Mouse (Mus musculus): Measurements from ENCODE around the gene Slc2a10. TPM values are rescaled to one million over a fixed set of nuclear protein-coding genes. Genes with fewer than 3 reads are reported as not detected.

Gene Slc2a10
- total RNA-seq, 1 experiment: 0.27 TPM

DNA sequence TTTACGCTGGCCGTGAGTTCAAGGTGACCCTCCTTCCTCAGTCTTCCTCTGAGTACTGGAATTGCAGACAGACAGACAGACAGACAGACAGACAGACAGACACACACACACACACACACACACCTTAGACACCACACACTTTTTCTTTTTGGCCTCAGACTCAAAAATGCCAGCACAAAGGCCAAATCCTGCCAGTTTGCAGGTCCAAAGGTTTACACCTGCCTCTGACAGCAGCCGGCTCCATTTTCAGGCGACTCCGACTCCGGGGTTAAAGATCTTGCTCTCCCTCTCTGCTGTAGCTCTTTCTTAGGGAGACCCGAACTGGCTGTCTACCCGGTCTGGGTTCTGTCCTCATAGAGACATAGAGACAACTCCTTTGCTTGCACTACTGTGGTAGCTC, 60.5 kb downstream of the Slc2a10 start:
- H3K36me3 ChIP-seq (ENCODE audit: control insufficient read depth, insufficient read depth, low read length, poor library complexity, severe bottlenecking): no peaks in the 10 kb centered on the region
- no peak overlapping the region for H3K27ac ChIP-seq (ENCODE audit: insufficient read depth, low read depth, low read length, poor library complexity, severe bottlenecking)
- in situ Hi-C loops (cut with MboI; ENCODE audit: low sequenced_read_pairs in 2 of 2, unreplicated experiment in 2 of 2): no loop called here
- TF ChIP-seq HCFC1 (IDR thresholded peaks at IDR 0.05; ENCODE audit: borderline replicate concordance, insufficient read depth, low read length) (no peak), ZC3H11A (IDR thresholded peaks at IDR 0.05; ENCODE audit: borderline replicate concordance, low read depth, low read length) (no peak), MAFK (IDR thresholded peaks at IDR 0.05; ENCODE audit: insufficient read depth, low read depth, low read length) (no peak), CHD2 (IDR thresholded peaks at IDR 0.05; ENCODE audit: low read depth, low read length) (no peak), ZNF384 (IDR thresholded peaks at IDR 0.05; ENCODE audit: low read depth, low read length) (no peak)
- no peaks in the 10 kb centered on the region for H3K9me3 ChIP-seq (ENCODE audit: control insufficient read depth, insufficient read depth, low read depth, low read length)
- H3K4me1 ChIP-seq (ENCODE audit: control insufficient read depth in 2 of 2, insufficient read depth in 2 of 2, low read length in 2 of 2, poor library complexity in 1 of 2): no peaks in the 10 kb centered on the region
- H3K9ac ChIP-seq (ENCODE audit: insufficient read depth, low read depth, low read length, poor library complexity, severe bottlenecking): no peak overlapping the region
- H3K4me3 ChIP-seq (ENCODE audit: insufficient read depth in 1 of 2, low read depth in 1 of 2, low read length in 2 of 2, poor library complexity in 1 of 2, severe bottlenecking in 1 of 2): no peak overlapping the region
- no peak for DNase-seq (ENCODE audit: low read depth, low spot score)

DNA sequence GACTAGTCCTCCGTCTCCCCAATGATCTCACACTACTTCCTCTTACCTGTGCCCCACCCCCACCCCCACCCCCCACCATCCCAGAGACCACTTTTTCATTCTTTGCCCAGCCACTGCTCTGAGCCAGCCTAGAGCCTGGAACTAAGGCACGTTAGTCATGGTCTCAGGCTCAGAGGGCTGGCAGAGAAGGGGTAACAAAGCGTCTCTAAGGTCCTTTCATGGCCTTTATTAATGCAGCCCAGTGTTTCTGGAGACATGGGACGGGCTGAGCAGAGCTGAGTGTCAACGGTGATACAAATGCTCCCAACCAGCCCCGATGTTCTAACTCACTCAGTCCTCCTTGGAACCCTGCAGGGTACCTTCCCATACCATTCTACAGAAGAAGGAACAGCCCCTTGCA, 61.0 kb downstream of the Slc2a10 start:
- in situ Hi-C loops (cut with MboI; ENCODE audit: low sequenced_read_pairs in 2 of 2, unreplicated experiment in 2 of 2): no loop called here
- Histone ChIP-seq H3K9ac (ENCODE audit: insufficient read depth, low read depth, low read length, poor library complexity, severe bottlenecking) (no peak overlapping the region), H3K36me3 (ENCODE audit: control insufficient read depth, insufficient read depth, low read length, poor library complexity, severe bottlenecking) (no peaks in the 10 kb centered on the region), H3K9me3 (ENCODE audit: control insufficient read depth, insufficient read depth, low read depth, low read length) (no peaks in the 10 kb centered on the region), H3K4me1 (ENCODE audit: control insufficient read depth in 2 of 2, insufficient read depth in 2 of 2, low read length in 2 of 2, poor library complexity in 1 of 2) (no peaks in the 10 kb centered on the region), H3K27ac (ENCODE audit: insufficient read depth, low read depth, low read length, poor library complexity, severe bottlenecking) (no peak overlapping the region), H3K4me3 (ENCODE audit: insufficient read depth in 1 of 2, low read depth in 1 of 2, low read length in 2 of 2, poor library complexity in 1 of 2, severe bottlenecking in 1 of 2) (no peak overlapping the region)
- DNase-seq (ENCODE audit: low read depth, low spot score): no peak
- no peak for TF ChIP-seq ZC3H11A (IDR thresholded peaks at IDR 0.05; ENCODE audit: borderline replicate concordance, low read depth, low read length)
- no peak for TF ChIP-seq ZNF384 (IDR thresholded peaks at IDR 0.05; ENCODE audit: low read depth, low read length)
- no peak for TF ChIP-seq CHD2 (IDR thresholded peaks at IDR 0.05; ENCODE audit: low read depth, low read length)
- TF ChIP-seq HCFC1 (IDR thresholded peaks at IDR 0.05; ENCODE audit: borderline replicate concordance, insufficient read depth, low read length): no peak
- TF ChIP-seq MAFK (IDR thresholded peaks at IDR 0.05; ENCODE audit: insufficient read depth, low read depth, low read length): no peak

DNA sequence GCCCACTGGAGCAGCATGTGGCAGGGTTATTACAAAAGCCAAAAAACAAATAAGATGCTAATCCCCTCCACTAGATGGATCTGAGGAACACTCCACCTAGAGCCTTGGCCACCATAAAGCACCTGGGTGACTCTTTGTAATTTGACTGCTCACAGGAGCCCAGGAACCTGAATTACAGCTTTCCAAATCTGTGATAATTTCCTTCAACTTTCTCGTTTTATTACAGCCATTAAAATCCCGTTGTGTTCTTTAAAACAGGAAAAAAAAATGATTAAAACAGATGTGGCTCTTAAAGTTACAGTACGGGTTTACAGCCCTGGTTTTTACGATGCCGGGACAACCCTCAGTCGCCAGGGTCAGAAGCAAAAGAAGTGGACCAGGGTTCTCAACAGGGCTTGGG, 63.3 kb downstream of the Slc2a10 start:
- H3K4me3 ChIP-seq (ENCODE audit: insufficient read depth in 1 of 2, low read depth in 1 of 2, low read length in 2 of 2, poor library complexity in 1 of 2, severe bottlenecking in 1 of 2): no peak overlapping the region
- no peak for DNase-seq (ENCODE audit: low read depth, low spot score)
- no peaks in the 10 kb centered on the region for H3K36me3 ChIP-seq (ENCODE audit: control insufficient read depth, insufficient read depth, low read length, poor library complexity, severe bottlenecking)
- in situ Hi-C loops (cut with MboI; ENCODE audit: low sequenced_read_pairs in 2 of 2, unreplicated experiment in 2 of 2): no loop called here
- TF ChIP-seq MAFK (IDR thresholded peaks at IDR 0.05; ENCODE audit: insufficient read depth, low read depth, low read length) (no peak), ZNF384 (IDR thresholded peaks at IDR 0.05; ENCODE audit: low read depth, low read length) (no peak), ZC3H11A (IDR thresholded peaks at IDR 0.05; ENCODE audit: borderline replicate concordance, low read depth, low read length) (no peak), HCFC1 (IDR thresholded peaks at IDR 0.05; ENCODE audit: borderline replicate concordance, insufficient read depth, low read length) (no peak), CHD2 (IDR thresholded peaks at IDR 0.05; ENCODE audit: low read depth, low read length) (no peak)
- no peak overlapping the region for H3K27ac ChIP-seq (ENCODE audit: insufficient read depth, low read depth, low read length, poor library complexity, severe bottlenecking)
- no peaks in the 10 kb centered on the region for H3K4me1 ChIP-seq (ENCODE audit: control insufficient read depth in 2 of 2, insufficient read depth in 2 of 2, low read length in 2 of 2, poor library complexity in 1 of 2)
- H3K9me3 ChIP-seq (ENCODE audit: control insufficient read depth, insufficient read depth, low read depth, low read length): no peaks in the 10 kb centered on the region
- no peak overlapping the region for H3K9ac ChIP-seq (ENCODE audit: insufficient read depth, low read depth, low read length, poor library complexity, severe bottlenecking)

DNA sequence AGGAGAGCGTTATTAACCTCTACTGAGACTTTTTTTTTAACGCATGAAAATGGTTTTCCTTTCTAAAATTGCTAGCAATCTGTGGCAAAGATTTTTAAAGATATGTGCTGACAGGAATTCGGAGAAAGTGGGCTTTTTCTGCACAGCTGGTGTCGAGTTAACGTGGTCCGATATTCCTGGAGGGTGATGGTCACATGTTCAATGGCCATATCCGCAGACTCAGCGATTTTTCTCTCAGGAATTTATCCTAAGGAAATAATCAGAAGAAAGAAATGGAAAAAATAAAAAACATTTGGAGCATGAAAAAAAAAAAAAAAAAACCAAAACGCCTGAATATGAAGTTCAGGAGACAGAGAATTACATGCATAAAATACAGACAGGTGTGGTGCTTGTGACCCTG, 64.2 kb downstream of the Slc2a10 start:
- in situ Hi-C loops (cut with MboI; ENCODE audit: low sequenced_read_pairs in 2 of 2, unreplicated experiment in 2 of 2): no loop called here
- TF ChIP-seq CHD2 (IDR thresholded peaks at IDR 0.05; ENCODE audit: low read depth, low read length) (no peak), MAFK (IDR thresholded peaks at IDR 0.05; ENCODE audit: insufficient read depth, low read depth, low read length) (peak; percentile 79), HCFC1 (IDR thresholded peaks at IDR 0.05; ENCODE audit: borderline replicate concordance, insufficient read depth, low read length) (no peak), ZNF384 (IDR thresholded peaks at IDR 0.05; ENCODE audit: low read depth, low read length) (no peak), ZC3H11A (IDR thresholded peaks at IDR 0.05; ENCODE audit: borderline replicate concordance, low read depth, low read length) (no peak)
- no peak overlapping the region for H3K27ac ChIP-seq (ENCODE audit: insufficient read depth, low read depth, low read length, poor library complexity, severe bottlenecking)
- no peak overlapping the region for H3K4me3 ChIP-seq (ENCODE audit: insufficient read depth in 1 of 2, low read depth in 1 of 2, low read length in 2 of 2, poor library complexity in 1 of 2, severe bottlenecking in 1 of 2)
- H3K9ac ChIP-seq (ENCODE audit: insufficient read depth, low read depth, low read length, poor library complexity, severe bottlenecking): no peak overlapping the region
- H3K36me3 ChIP-seq (ENCODE audit: control insufficient read depth, insufficient read depth, low read length, poor library complexity, severe bottlenecking): no peaks in the 10 kb centered on the region
- DNase-seq (ENCODE audit: low read depth, low spot score): no peak
- H3K9me3 ChIP-seq (ENCODE audit: control insufficient read depth, insufficient read depth, low read depth, low read length): no peaks in the 10 kb centered on the region
- H3K4me1 ChIP-seq (ENCODE audit: control insufficient read depth in 2 of 2, insufficient read depth in 2 of 2, low read length in 2 of 2, poor library complexity in 1 of 2): no peaks in the 10 kb centered on the region

DNA sequence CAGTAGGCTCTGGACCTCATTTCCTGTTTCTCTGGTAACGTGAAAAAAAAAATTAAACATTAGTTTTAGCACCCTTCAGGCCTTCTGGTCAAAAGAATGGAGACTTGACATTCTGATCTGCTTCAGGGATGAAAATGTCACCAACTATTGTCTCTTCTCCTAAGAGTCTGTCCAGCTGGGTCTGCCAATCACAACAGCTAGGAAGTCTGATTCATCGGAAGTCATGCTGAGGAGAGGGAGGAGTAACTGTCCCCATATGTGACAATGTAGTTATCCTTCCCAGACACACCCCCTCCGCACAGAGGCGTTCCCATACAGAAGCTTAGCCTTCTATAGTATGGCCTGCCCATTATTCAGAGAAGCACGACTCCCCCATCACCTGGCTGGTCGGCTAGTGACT, 65.3 kb downstream of the Slc2a10 start:
- H3K9me3 ChIP-seq (ENCODE audit: control insufficient read depth, insufficient read depth, low read depth, low read length): no peaks in the 10 kb centered on the region
- in situ Hi-C loops (cut with MboI; ENCODE audit: low sequenced_read_pairs in 2 of 2, unreplicated experiment in 2 of 2): no loop called here
- no peaks in the 10 kb centered on the region for H3K4me1 ChIP-seq (ENCODE audit: control insufficient read depth in 2 of 2, insufficient read depth in 2 of 2, low read length in 2 of 2, poor library complexity in 1 of 2)
- no peak for TF ChIP-seq ZC3H11A (IDR thresholded peaks at IDR 0.05; ENCODE audit: borderline replicate concordance, low read depth, low read length)
- TF ChIP-seq HCFC1 (IDR thresholded peaks at IDR 0.05; ENCODE audit: borderline replicate concordance, insufficient read depth, low read length): no peak
- TF ChIP-seq MAFK (IDR thresholded peaks at IDR 0.05; ENCODE audit: insufficient read depth, low read depth, low read length): no peak
- TF ChIP-seq ZNF384 (IDR thresholded peaks at IDR 0.05; ENCODE audit: low read depth, low read length): no peak
- no peak for TF ChIP-seq CHD2 (IDR thresholded peaks at IDR 0.05; ENCODE audit: low read depth, low read length)
- H3K9ac ChIP-seq (ENCODE audit: insufficient read depth, low read depth, low read length, poor library complexity, severe bottlenecking): no peak overlapping the region
- DNase-seq (ENCODE audit: low read depth, low spot score): no peak
- H3K36me3 ChIP-seq (ENCODE audit: control insufficient read depth, insufficient read depth, low read length, poor library complexity, severe bottlenecking): no peaks in the 10 kb centered on the region
- no peak overlapping the region for H3K4me3 ChIP-seq (ENCODE audit: insufficient read depth in 1 of 2, low read depth in 1 of 2, low read length in 2 of 2, poor library complexity in 1 of 2, severe bottlenecking in 1 of 2)
- H3K27ac ChIP-seq (ENCODE audit: insufficient read depth, low read depth, low read length, poor library complexity, severe bottlenecking): no peak overlapping the region

Other genes with a start within 250 kb of the Slc2a10 start
- 36.4 and 48.2 TPM in 2 replicates for gene Slc35c2, start 215.9 kb upstream of the Slc2a10 start, total RNA-seq (2012; rRNA removed)
- gene Elmo2, start 177.3 kb upstream of the Slc2a10 start, total RNA-seq (2012; rRNA removed): 21.1 and 21.7 TPM in 2 replicates
- 0.37 TPM in 1 of 2 replicates, not detected in the other for gene Zfp663, start 135.1 kb upstream of the Slc2a10 start, total RNA-seq (2012; rRNA removed)
- 4.5 and 6.5 TPM in 2 replicates for gene Zfp334, start 115.5 kb upstream of the Slc2a10 start, total RNA-seq (2012; rRNA removed)
- 0.13 and 0.58 TPM in 2 replicates for gene Ocstamp, start 103.4 kb upstream of the Slc2a10 start, total RNA-seq (2012; rRNA removed)
- gene Slc13a3, start 30.6 kb upstream of the Slc2a10 start, total RNA-seq (2012; rRNA removed): 0.11 and 0.22 TPM in 2 replicates
- gene Trp53rka, start 10.5 kb upstream of the Slc2a10 start, total RNA-seq (2012; rRNA removed): 19.5 and 22.0 TPM in 2 replicates
- 0.21 and 0.40 TPM in 2 replicates for gene Eya2, start 91.2 kb downstream of the Slc2a10 start, total RNA-seq (2012; rRNA removed)

All from ES-E14 (cell line).